Mouse (Mus musculus) right cerebral cortex, postnatal 4 days (tissue): ENCODE results near the gene Ergic1.

Experiments used
- DNase-seq: peaks from one replicate; pipeline ENCODE4 v3.0.0-alpha.2; 2022

Gene Ergic1

DNA sequence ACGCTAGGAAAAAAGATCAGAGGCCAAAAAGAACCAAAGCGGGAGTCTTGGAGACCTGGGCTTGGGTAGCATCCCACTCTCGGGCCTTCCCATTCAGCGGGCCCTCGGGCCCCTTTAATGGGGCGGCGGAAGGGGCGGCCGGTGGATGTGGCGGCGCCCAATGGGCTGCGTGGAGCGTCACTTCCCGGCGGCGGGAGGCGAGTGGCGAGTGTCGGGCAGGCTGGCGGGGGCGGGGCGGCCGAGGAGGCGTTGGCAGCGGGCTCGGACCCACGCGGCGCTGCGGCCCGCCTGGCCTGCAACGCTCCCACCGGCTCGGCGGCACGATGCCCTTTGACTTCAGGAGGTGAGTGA, at the start of gene Ergic1:
Gene Ergic1 (plus strand): TSS at position 200 of the 351 bp plus-strand sequence.
- DNase-seq, result peak; percentile 93

DNA sequence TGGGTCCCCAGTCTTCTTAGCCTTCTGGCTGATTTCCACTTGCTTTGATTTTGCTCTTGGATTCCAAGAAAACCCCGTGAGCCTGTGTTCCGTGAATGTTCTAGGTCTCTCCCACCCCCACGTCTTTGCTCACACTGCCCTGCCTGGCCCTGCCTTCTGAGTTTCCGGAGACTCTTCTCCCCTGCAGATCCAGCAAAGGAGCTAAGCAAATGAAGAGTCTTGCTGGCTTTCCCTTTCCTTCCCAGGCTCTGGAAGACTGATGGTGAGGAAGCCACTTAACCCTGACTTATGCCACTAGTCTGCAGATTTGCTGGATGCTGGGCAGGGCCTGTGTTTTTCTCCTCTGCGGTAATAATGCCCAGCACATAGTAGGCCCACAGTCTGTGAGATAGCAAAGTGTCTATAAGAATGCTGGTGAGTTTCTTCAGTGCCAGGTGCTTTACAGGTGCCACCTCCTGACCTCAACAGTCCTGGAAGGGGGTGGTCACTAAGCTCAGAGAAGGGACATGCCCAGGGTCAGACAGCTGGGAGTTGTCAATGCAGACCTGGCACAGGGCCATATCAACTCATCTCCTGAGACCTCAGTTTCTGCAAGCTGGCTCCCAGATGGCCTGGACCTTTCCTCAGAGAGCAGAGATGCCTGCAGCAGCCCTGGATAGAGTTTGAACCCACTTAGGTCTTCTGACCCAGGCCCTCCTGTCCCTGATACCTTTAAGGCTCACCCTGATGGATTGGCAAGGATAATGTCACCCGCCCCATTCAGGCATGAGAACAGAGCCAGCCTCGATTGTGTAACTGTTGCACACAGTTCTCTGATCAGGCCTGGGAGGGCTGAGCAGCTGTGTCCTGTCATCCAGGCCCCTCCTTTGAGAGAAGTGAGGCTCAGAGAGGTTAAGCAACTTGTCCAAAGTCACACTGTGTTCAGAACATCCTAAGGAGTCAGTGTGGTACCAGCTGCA, 49.2 kb upstream of the Ergic1 start:
- DNase-seq, result no peak

- no peak for DNase-seq
These were observed 48.3 kb upstream of the Ergic1 start for GRCm38 (mm10) chr17:26512961-26513360.

GRCm38 (mm10) chr17:26513459-26514290, 47.6 kb upstream of the Ergic1 start:
- no peak for DNase-seq

GRCm38 (mm10) chr17:26514581-26515030, 46.7 kb upstream of the Ergic1 start:
- no peak for DNase-seq

DNA sequence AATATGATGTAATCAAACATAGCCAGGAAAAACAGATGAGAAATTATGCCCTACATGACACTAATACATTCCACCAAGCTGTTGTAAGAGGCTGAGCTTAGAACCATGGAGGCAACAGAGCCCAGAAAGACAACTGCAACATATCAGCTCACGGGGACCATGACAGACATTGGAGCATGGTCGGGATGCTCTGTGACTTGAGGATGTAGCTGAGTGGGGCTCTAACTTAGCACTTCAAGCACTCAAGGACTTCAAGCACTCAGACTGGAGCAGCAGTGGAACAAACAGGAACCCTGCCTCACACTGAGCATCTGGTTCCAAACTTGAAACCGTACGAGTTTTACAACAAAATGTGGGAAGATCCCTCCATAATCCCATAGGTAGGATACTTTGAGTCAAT, 45.6 kb upstream of the Ergic1 start:
- no peak for DNase-seq

DNA sequence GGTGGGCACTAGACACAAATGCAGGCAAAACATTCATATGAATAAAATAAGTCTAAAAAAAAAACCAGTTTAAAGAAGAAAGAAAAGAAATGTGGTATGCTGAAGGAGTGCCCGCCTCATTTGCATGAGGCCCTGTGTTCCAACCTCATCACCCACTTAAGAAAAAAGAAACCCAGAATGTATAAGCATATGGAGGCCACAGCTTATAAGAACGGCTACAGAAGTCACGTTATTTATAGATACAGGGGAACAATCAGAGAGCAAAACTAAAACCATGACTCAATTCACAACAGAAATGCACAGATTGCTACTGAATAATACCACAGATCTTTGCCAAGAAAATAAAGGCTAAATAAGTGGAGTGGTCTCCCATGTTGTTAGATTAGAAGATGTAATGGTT, 43.0 kb upstream of the Ergic1 start:
- no peak for DNase-seq

DNA sequence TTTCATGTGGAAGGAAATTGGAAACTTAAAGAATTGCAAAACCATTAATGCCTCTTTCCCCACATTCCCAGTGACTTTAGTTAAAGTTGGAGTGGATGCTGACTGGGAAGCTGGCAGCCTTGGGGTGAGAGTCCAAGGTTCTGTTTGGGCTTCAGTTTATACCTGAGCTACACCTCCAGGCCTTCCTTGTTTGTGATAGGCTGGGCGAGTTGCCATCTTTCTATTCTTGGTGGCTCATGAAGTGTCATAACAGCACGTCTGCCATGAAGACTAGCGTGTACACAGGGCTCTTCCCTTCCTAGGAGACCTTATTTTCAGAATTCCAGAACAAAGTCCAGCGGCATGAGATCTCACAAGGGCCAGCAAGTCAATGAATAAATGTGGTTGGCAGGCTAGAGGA, 38.6 kb upstream of the Ergic1 start:
- DNase-seq, result no peak

DNA sequence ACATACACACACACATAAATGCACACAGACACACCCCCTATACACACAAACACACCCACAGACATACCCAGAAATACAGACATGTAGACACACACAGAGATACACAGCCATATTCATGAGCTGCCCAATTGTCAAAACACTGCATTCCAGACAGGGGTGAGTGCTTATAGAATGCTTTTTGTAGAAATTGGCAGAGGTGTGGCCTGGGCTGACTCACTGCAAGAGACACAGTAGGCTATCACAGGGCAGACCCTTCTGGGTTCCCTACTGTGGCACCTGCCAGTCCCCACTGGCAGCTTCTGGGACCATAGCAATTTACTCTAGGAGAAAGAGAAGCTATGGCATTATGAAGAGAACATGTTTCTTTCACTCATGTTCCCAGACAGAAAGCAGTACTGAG, 37.0 kb upstream of the Ergic1 start:
- no peak for DNase-seq

GRCm38 (mm10) chr17:26524801-26525200, 36.5 kb upstream of the Ergic1 start:
- DNase-seq, result no peak

GRCm38 (mm10) chr17:26525316-26525715, 36.0 kb upstream of the Ergic1 start:
- no peak for DNase-seq

- DNase-seq, result no peak
These were observed 34.0 kb upstream of the Ergic1 start for GRCm38 (mm10) chr17:26527291-26527690.

DNA sequence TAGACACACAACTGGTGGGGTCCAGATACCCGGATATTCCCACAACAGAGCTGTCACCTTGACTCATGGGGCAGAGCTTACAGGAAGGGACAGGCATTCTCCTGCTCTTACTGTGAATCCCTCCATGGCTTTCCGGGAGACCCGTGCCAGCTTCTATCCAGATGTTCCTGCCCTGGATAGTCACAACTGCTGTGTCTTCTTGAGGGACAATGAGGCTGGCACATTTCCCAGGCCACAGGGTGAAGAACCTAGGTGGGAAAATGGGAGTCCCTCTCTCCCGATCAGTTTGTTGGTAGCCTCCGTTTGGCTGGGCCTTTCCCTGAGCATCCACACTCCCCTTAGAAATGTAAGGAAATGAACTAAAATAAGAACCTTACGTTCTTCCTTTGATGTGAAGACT, 32.5 kb upstream of the Ergic1 start:
- no peak for DNase-seq

DNA sequence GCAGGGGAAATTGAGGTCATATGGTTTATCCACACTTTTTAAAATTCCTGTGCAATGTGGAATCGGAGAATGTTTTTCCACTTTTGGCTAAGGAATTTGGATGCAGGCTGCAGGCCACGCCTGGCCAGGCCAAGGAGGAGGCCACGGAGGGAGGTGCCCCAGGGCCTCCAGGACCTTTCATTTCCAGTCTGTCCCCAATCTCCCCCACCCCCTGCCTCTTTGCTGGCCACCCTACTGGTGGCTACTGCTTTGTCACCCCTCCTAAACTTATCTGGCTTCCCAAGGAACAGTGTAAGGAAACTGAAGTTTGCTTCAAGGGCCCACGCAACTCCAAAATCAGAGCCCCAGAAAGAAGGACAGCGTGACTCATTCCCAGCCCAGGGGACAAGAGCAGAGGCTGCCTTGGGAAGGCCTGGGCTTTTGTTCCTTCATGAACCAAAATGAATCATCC, 31.5 kb upstream of the Ergic1 start:
- no peak for DNase-seq

DNA sequence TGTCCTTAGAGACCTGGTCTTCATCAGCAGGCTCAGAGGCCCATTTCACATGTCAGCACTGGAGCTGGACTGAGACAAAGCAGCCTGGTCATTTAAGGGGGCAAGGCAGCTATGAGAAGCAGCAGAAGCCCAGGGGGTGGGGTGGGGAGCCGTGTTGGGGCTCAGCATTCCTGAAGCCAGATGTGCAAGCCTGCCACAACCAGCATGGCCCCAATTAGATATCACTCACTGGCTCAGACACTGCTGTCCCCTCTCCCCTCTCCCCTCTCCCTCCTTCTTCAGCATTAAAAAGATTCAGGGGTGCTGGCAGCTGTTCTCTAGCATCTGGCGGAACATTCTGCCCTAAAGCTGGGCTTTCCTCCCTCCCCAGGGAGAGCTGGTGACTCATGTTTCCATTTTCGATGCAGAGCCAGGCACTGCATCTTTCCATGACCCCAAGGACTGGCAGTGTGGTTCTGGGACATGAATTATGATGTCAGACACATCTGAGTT, 30.7 kb upstream of the Ergic1 start:
- DNase-seq, result no peak

GRCm38 (mm10) chr17:26531395-26532027, 29.8 kb upstream of the Ergic1 start:
- no peak for DNase-seq

DNA sequence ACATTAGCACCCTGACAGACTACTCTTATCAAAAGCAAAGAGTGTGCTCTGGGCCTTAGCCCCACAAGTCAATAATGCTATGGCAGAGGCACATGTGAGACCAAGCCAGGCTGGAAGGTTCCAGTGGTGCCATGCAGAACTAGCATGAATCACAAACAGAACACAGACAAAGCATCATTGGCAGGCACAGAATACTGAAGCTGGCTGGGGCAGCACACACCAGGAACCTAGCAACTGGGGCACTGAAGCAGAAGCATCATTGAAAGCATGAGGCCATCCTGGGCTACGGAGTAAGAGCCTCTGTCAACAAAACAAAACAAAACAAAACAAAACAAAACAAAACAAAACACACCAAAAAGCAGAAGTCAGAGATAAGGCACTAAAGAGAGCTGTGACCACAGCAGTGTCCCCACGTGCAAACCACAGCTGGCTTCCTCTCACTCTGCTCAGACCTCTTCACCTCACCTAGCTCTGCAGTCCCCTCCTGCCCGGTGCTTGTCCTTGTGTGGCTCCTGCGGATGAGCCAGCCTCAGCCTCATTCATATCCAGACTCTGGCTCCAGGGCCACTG, 28.7 kb upstream of the Ergic1 start:
- DNase-seq, result no peak

- no peak for DNase-seq
These were observed 27.4 kb upstream of the Ergic1 start for GRCm38 (mm10) chr17:26533871-26534372.

- DNase-seq, result no peak
These were observed 26.6 kb upstream of the Ergic1 start for GRCm38 (mm10) chr17:26534695-26535094.

DNA sequence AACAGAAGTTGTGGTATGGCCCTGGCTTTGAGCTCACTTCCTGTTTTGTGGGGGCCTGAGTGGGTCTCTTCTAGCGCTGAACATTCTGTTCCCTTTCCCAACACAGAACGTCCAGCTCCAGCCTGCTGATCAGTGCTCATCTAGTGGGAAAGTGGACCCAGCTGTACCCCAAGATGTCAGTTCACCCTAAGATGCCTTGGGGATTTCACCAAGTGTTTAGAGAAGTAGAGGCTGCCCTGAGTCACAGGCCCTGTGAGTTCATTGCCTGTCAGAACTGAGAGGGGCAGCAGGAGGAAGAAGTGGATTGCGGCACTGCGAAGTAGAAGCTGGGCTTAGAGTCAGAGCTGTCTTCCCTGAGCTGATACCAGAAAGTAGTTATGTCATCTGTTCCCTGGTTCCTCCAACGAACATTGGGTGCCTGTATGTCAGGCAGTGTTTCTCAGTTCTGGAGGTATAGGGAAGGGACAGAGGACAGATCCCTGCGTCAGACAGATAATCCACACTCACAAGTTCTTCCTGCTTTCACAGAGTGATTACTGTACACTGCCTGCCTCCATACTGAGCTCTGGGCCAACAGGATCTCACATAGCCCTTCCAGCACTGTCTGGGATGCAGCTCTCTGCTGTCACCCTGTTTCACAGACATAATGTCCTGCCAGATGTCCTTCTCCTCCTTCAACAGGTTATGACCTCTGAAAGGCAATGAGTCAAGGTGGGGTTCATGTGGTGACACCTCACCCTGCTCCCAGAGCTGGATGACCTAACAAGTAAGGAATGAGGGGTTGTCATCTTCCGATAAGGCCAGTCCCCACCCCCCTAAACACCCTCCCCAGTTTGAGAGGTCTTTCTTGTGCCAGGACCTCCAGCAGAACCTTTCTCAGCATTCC, 25.8 kb upstream of the Ergic1 start:
- DNase-seq, result no peak

GRCm38 (mm10) chr17:26537722-26538471, 23.4 kb upstream of the Ergic1 start:
- DNase-seq, result no peak
